Comparison of ENCODE assay signal across 7 mouse cellular contexts in genomic region chr11:28582218-28582617, GRCm38 (mm10). TPM values are rescaled to one million over a fixed set of nuclear protein-coding genes. Genes with fewer than 3 reads are reported as not detected.
DNase-seq lines count a peak whose midpoint lies in the region; ATAC-seq and TF ChIP-seq lines count a peak whose summit lies in the region.

No protein-coding gene starts in this region.

- H3K4me1 ChIP-seq in ES-Bruce4 (ENCODE audit: control insufficient read depth, insufficient read depth, low read length) = no peaks in the 10 kb centered on the region
- H3K4me1 ChIP-seq in lung, embryonic 14.5 days (ENCODE audit: insufficient read depth) = no peaks in the 10 kb centered on the region
- H3K4me1 ChIP-seq in thymus, adult 2 months (replicated peaks; ENCODE audit: control insufficient read depth, insufficient read depth, low read length) = no peaks in the 10 kb centered on the region

- no peak overlapping the region; the same call in 1 of the 2 replicates for H3K27ac ChIP-seq in ES-Bruce4 (ENCODE audit: insufficient read depth, low read length)
- H3K27ac ChIP-seq in lung, embryonic 14.5 days (ENCODE audit: low read depth) = no peak overlapping the region
- H3K27ac ChIP-seq in thymus, adult 2 months (ENCODE audit: control insufficient read depth, insufficient read depth, low read length) = no peak overlapping the region

- intact Hi-C loops in heart, postnatal 14 days (cut with DNase I) = loop anchor here (5.0 to 10.0 kb wide), 6 partner anchors 115 to 1357 kb away; no protein-coding TSS in a partner anchor

- no peak for TF ChIP-seq CTCF in ES-Bruce4 (IDR thresholded peaks at IDR 0.05; ENCODE audit: low read depth, low read length)
- TF ChIP-seq CTCF in lung, embryonic 14.5 days (IDR thresholded peaks at IDR 0.05; ENCODE audit: low read depth) = no peak
- no peak for TF ChIP-seq CTCF in thymus, adult 2 months (IDR thresholded peaks at IDR 0.05; ENCODE audit: borderline replicate concordance, control insufficient read depth, extremely low read depth, insufficient read depth, low read length, poor library complexity)

- H3K9ac ChIP-seq in ES-Bruce4 (ENCODE audit: low read depth, poor library complexity, severe bottlenecking) = 0 out of 2 replicates have a peak overlapping the region, but pooled peaks have one; percentile 69
- no peak overlapping the region for H3K9ac ChIP-seq in lung, embryonic 14.5 days

- 0 out of 2 replicates have a peak overlapping the region, but pooled peaks have one; percentile 77 for H3K4me2 ChIP-seq in lung, embryonic 14.5 days

- H3K36me3 ChIP-seq in ES-Bruce4 (ENCODE audit: control insufficient read depth, insufficient read depth, low read length, poor library complexity, severe bottlenecking) = no peaks in the 10 kb centered on the region
- H3K36me3 ChIP-seq in lung, embryonic 14.5 days (ENCODE audit: insufficient read depth) = no peaks in the 10 kb centered on the region
- H3K36me3 ChIP-seq in thymus, adult 2 months (ENCODE audit: control insufficient read depth, insufficient read depth, low read length) = no peaks in the 10 kb centered on the region

- no peak overlapping the region for H3K4me3 ChIP-seq in ES-Bruce4 (ENCODE audit: low read depth, low read length)
- H3K4me3 ChIP-seq in lung, embryonic 14.5 days (ENCODE audit: low read depth, low read length) = no peak overlapping the region
- no peak overlapping the region for H3K4me3 ChIP-seq in thymus, adult 2 months (ENCODE audit: control insufficient read depth, insufficient read depth, low read length)

- TF ChIP-seq POLR2A in ES-Bruce4 (IDR thresholded peaks at IDR 0.05; ENCODE audit: insufficient read depth, low read length) = no peak
- no peak for TF ChIP-seq POLR2A in thymus, adult 2 months (IDR thresholded peaks at IDR 0.05; ENCODE audit: control insufficient read depth, extremely low read depth, insufficient read depth, low read length, poor library complexity)

- H3K9me3 ChIP-seq in ES-Bruce4 (replicated peaks; ENCODE audit: control insufficient read depth, insufficient read depth, low read length, poor library complexity, severe bottlenecking) = no peaks in the 10 kb centered on the region
- no peaks in the 10 kb centered on the region for H3K9me3 ChIP-seq in lung, embryonic 14.5 days (ENCODE audit: low read depth, low read length)

- no peak for ATAC-seq in lung, embryonic 14.5 days (ENCODE audit: insufficient read depth)

- peak; percentile 93 for DNase-seq in R1 (ENCODE audit: low read depth, low spot score)
- DNase-seq in heart, postnatal 14 days = peak; percentile 18 to 39
- DNase-seq in lung, embryonic 14.5 days = peak; percentile 35
- no peak for DNase-seq in liver
- no peak for DNase-seq in thymus, adult 2 months
- no peak for DNase-seq in layer of hippocampus, postnatal 14 days (ENCODE audit: low spot score in 2 of 2)

- TF ChIP-seq EP300 in ES-Bruce4 (IDR thresholded peaks at IDR 0.05; ENCODE audit: insufficient read depth, low read depth, low read length) = peak; percentile 80; the same call in 1 of the 2 replicates

- WGBS in lung, embryonic 14.5 days = 14% methylated on average over 5 of the region's 5 CpGs
- WGBS in thymus, adult 2 months = 22% methylated on average over 5 of the region's 5 CpGs

- H3K27me3 ChIP-seq in ES-Bruce4 (ENCODE audit: control insufficient read depth, insufficient read depth, low read length, poor library complexity, severe bottlenecking) = no peaks in the 10 kb centered on the region
- peaks cover 28% of the 10 kb centered on the region for H3K27me3 ChIP-seq in lung, embryonic 14.5 days (ENCODE audit: insufficient read depth, low read length)
- no peaks in the 10 kb centered on the region; the same call in 1 of the 2 replicates for H3K27me3 ChIP-seq in thymus, adult 2 months (ENCODE audit: control insufficient read depth, insufficient read depth, low read length)

RNA-seq across cellular contexts. Expression of gene Ccdc85a, which starts 1.9 kb away (rescaled TPM):
- 3.6 and 4.9 TPM in 2 replicates for polyA plus RNA-seq in ES-Bruce4 (2011; ENCODE audit: insufficient read depth, insufficient read length, low read depth, missing spikeins)
- total RNA-seq in heart, postnatal 14 days (2021) = 10 to 100 TPM; 12.5 to 14.2 TPM
- polyA plus RNA-seq in lung, embryonic 14.5 days (2014; fragmentation: Nextera tagmentation; extraction: Ambion mirVana) = 3.2 and 4.4 TPM in 2 replicates
- polyA plus RNA-seq in thymus, adult 2 months (2012; rRNA removed) = 0.43 and 0.58 TPM in 2 replicates
- total RNA-seq in layer of hippocampus, postnatal 14 days (2021) = 100 to 1,000 TPM; 118 to 119 TPM

Comparison
In these comparisons a context has a peak if more than half of its experiments do, and no peak if none do; other contexts are left out.
1. DNase-seq: peak in R1 (single experiment), heart, postnatal 14 days (2 of 2) and lung, embryonic 14.5 days (single experiment); none in liver (single experiment), thymus, adult 2 months (single experiment) and layer of hippocampus, postnatal 14 days (0 of 2).